Mouse (Mus musculus) brain, adult 2 months (tissue): ENCODE measurements at regions not wholly inside any gene's neighbourhood (a gene's known extent, or its start where the extent isn't known, plus 50 kb on each side); places are given as distances from the start of the nearest gene placed in this dataset.

Experiments
- DNase-seq: peaks from one replicate; pipeline ENCODE4 v3.0.0; 2011; ENCODE audit warnings: low read depth, low spot score

DNA sequence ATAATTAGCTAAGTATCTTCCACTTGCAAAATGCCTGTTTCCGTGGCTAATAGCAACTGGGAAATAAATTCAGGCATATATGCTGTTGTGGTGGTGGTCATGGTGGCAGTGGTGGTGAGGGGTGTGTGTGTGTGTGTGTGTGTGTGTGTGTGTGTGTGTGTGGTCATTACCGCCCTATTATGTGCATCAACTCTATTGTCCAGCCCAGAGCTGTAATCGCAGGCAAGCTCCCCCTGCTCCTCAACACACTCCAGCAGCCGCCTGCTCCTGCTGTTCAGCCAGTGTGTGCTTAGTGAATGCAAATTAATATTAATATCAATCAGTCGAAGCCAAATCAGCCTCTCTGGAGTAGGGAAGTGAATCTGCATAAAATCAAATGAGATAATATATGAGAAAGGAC is 152.9 kb upstream of the Zic3 start:
- DNase-seq, result no peak

DNA sequence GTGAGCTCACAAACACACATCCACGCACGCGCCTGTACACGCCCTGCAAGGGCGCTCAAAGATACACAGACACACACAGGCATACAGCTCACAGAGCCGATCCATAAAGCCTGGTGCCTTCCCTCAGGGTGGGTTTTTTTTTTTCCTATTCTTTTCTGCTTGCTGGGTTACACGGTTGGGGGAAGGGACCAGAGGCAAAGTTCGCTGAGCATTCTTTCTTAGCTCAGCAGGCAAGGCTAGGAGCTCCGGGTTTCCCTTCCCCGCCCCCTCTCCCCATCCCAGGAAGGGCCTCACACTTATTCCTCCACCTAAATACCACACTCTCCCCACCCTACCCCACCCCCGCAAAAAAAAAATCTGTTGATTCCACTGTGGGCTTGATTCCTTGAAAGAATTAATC is 105.8 kb upstream of the Zic3 start:
- no peak for DNase-seq

DNA sequence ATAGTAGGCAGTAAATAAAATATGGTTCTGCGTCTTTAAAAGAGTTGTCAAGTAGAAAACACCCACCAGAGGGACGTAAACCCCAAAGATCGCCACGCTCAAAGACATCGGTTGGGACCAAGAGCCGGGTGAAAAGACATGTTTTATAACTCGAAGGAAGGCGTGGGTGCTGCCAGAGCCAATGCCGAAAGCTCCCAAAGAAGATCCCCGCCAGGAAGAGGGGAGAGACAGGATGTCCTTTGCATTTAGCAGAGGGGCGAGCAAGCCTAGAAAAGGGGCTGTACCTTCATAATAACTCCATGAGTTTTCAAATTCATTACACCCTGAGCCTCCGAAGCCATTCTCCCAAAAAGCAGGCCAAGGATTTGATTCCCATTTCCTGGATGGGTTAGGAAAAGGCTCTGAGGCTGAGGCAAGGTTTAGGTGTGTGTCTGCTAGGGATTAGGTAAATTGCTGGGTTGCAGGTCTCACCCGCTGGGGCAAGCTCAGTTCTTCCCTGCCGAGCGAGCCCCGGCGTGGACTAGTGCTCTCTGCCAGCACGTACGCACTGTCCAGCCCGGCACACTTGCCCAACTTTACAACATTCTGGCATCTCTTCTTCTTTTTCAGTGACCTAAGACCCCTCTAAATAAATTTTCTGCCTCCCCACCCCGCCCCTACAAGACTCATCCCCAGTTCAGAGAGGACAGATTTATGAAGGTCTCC is 104.9 kb upstream of the Zic3 start:
- no peak for DNase-seq

DNA sequence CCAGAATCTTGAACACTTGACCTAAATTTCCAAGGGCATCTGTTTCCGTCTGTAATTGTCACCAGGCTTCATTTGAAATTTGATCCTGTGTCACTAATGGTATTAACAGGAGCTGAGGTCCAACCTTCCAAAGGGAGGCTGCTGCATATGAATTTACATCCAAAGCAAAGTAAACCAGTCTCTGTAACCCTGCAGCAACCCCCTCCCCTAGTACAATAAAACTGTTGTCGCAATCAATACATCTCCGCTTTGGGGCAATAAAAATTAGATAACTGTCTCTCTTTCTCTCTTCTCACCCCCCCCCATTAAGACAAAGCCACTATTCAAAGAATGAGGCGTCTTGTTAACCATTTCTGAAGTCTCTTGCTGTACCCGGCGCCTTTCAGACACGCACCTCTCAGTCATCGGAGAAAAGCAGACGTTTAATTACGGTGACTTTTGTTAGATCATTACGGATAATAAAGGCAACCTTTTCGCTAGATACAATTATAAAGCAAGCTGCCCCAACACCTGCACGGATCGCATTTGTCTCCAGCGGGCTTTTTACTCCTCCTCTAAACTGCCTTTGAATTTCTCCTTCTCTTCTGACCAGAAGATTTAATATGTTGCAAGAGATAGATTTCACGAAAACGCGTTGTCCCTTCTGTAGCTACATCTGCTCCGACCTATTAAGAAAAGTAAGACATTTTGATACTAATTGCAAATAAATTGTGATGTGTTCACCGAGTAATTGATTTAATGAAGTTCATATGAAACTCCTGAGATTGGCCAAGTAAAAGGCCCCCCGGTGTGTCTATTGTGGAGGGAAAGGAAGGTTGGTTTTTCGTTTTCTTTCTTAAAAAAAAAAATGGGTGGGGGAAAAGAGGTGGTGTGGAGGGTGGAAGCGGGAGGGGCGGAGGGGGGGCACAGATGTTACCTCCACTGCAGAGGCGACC is 104.1 kb upstream of the Zic3 start:
- DNase-seq, result no peak

DNA sequence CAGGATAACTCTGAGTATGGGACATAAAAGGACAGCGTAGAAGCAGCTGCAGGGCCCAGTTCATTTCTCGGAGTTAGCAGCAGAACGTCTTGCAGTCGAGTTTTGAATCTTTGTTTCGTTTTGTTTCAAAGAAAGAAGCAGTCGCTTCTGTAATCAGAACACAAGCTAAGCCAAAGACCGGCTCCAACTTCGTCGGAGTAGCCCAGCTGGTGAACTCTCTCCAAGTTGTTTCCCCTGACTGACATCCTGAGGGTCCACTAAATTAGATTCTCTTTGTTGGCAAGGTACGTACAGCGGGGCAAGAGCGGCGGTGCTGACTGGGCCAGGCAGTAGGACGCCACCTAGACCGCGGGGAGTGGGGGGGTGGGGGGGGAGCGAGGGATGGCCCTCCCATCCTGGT is 102.6 kb upstream of the Zic3 start:
- DNase-seq, result no peak

DNA sequence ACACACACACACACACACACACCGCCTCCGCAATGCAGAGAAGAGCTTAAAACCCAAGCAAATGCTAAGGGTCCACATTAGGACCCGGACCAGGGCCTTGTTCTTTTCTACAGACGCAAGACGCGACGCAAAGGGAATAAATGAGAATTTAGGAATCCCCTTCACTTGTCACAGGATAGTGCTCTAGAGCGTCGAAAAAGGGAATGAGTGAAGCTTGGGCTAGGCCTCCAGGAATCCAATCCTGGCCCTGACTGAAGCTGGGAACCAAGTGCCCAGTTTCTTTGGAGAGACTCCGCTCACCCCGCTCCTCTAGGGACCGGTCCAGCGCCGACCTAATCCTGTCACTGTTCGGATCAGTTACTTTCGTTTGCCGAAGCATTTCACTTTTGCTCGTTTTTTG is 102.1 kb upstream of the Zic3 start:
- no peak for DNase-seq

DNA sequence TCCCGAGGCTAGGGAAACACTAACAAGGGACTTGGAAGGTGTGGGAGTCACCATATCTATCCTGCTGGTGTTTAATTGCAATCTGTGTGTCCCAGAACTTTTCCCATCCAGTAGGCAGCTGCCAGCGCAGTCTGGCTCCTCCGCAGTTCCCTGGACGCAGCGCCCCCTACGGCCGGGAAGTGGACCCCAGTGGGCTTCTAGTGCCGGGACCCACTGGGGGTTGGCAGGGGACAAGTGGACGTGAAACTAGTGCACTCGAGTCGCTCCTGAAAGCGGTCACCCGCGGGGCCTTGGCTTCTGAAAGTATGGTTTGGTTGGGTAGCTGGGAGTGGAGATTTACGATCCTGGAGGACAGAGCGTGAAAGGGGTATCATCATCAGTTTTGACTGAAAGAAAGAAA is 101.2 kb upstream of the Zic3 start:
- no peak for DNase-seq

DNA sequence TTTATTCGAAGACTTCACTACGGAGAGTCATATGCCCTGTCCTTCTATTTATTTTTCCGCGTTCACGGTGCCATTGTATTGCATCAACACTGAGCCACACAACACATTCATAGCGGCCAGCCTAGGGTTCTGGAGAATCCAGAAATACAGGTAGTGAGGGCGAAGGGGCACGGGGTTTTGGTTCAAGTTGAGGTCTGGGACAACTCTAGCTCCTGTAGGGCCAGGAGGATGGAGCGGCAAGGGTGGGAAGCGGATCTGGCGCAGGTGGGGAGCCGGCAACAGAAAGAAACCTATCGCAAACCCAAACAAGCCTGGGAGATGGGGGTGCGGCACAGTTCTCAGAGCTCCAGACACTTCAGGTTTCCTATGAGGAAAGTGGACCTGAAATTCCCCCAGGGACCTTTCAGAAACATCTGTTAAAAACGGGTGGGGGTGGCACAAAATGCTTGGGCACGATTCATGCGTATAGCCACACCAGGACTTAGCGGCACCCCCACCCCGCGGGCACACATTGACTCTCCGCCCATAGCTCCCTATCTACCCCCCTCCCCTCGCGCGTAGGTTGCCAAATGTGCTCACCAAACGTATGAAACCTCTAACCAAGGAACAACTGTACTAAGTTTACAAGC is 100.6 kb upstream of the Zic3 start:
- no peak for DNase-seq

DNA sequence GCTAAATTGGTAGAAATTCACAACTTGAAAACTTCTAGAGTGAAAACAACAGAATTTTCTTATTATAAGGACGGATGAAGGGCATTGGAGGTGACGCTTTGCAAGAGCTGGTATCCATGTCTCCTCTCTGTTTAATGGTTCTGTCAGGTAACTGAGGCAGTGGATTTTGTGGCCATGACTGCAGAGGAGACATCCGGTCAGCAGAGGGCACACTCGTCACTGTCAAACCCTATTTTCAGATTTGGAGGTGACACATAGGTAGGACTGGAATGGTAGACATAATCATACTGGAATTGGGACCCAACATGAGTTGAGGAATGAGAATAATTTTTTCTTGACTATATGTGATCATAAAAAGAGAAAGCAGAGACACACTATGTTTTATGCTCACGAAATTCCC is 98.7 kb upstream of the Zic3 start:
- peak; percentile 27 for DNase-seq

DNA sequence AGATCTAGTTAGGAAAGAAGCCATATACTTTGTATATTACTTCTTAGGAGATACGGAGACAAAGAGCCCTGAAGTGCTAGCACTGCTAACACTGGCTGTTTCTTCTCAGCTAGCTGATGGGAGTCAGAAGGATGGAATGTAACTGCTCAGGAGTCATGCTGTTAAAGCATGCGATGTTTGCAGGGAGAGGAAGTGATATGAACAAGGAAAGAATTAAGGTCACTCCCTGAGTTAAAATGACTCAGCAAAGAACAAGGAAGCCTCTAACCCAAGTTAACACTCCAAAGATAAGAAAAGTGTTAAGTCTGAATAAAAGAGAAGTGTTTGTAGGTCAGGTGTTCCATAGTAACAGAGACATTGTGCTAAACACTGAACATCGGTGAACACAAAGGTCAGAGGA is 86.9 kb upstream of the Zic3 start:
- DNase-seq, result no peak

DNA sequence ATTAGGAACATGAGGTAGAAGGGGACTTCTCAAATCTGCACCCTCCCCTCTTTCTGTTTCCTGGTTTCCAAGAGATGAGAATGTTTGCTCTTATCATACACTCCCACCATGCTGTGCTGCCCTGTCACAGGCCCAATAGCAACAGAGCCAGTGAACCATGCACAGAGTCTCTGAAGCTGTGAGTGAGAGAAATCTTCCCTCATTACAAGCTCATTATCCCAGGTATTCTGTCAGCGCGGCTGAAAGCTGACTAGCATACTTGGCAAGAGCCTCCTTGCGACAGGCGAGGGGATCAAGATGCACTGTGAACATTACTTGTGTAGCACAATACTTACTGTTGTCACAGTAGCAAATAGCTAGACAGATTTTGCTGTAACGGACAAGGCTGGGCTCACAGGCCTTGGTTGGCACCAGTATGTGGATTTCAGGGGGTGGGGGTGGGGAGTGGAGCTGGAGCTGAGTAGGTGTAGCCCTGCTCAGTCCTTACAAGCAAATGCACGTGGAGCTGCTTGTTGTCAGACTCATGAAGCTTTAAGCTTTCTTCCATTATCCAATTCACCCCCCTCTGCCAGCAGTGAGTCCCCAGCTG is 84.2 kb upstream of the Zic3 start:
- no peak for DNase-seq

DNA sequence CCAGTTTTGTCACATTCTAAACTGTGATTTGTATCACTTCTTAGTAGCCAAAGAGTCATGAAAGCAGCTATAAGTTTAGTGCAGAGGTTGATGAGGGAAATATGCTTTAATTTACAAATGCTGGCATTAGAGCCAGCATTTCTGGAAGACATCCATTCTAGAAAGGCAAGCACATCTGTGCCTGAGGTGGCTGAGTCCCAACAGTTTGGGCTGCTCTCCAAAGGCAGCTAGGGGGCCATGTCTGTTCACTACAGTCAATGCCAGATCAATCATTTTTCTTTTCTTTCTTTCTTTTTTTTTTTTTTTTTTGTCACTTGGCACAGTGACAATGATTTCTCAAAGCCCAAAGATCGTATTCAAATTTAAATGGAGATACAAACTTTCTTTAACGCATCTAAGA is 71.6 kb upstream of the Zic3 start:
- DNase-seq, result no peak

DNA sequence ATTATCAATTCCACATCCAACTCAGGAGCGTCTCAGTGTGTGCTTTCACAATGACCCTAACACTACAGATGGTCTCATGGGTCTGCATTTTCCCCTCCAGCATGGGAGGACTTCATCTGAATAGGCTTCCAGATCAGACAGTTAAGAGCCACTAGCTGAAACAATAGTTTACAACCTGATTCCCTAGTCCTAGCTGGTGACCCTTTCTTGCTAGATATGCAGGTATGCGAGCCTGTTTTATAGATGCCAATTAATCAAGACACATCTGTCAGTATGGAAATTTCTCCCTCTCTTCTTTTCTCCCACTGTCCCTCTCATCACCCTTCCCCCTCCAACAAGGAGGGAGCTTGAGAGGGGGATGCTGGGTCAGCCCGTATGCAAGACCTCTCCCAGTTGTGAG is 71.2 kb upstream of the Zic3 start:
- no peak for DNase-seq

DNA sequence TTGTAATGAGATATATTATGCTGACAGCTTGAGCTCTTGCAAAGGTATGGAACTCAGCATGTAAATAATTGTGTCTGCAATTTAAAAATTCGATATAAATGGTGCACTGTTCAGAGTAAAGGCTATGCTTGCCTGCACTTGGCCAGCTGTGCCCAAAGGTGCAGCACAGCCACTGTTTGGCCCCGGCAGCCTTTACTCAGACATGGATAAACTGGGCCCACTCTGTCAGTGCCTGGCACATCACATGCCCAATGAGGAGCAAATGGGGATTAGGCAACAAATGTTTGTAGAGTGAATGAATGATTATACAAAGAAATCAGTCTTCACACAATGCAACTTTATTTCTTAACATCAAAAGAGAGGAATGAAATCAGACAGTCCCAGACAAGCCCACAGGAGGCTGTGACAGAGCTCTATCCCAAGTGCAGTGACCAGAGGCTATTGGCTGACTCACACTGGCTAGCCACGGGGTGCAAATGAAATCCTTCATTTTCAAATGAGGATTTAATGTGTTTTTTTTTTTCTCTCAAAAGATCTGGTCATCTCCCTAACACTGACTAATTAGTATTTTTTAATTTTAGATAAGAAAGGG is 67.8 kb upstream of the Zic3 start:
- no peak for DNase-seq
